Mouse (Mus musculus): ENCODE measurements around the gene Snu13. TPM values are rescaled to one million over a fixed set of nuclear protein-coding genes. Genes with fewer than 3 reads are reported as not detected.
A peak's percentile ranks its signal among the peaks of the same experiment; 100 is the strongest.

The Snu13 gene
- polyA plus RNA-seq (2017; shearing (Covaris generic)), result 100 to 1,000 TPM; 175 to 178 TPM

- ATAC-seq, result peak; percentile 95
Observed at GRCm38 (mm10) chr15:82047080-82047883, at the start of gene Snu13. Gene Snu13 (minus strand): TSS chr15:82047598.

GRCm38 (mm10) chr15:82091061-82091460, 43.7 kb upstream of the Snu13 start:
- ATAC-seq, result no peak

- ATAC-seq, result no peak
Observed at GRCm38 (mm10) chr15:82087266-82087665, 39.9 kb upstream of the Snu13 start.

- no peak for ATAC-seq
Observed at GRCm38 (mm10) chr15:82086131-82086530, 38.7 kb upstream of the Snu13 start.

- ATAC-seq, result no peak
Observed at GRCm38 (mm10) chr15:82085606-82086005, 38.2 kb upstream of the Snu13 start.

GRCm38 (mm10) chr15:82081161-82081560, 33.8 kb upstream of the Snu13 start:
- ATAC-seq, result no peak

GRCm38 (mm10) chr15:82079883-82080282, 32.5 kb upstream of the Snu13 start:
- ATAC-seq, result no peak

- no peak for ATAC-seq
Observed at GRCm38 (mm10) chr15:82073490-82073889, 26.1 kb upstream of the Snu13 start.

GRCm38 (mm10) chr15:82071816-82072469, 24.5 kb upstream of the Snu13 start:
- ATAC-seq, result no peak

GRCm38 (mm10) chr15:82069898-82070297, 22.5 kb upstream of the Snu13 start, which contains the start of gene Mei1:
Gene Mei1 (plus strand): TSS chr15:82069996.
- ATAC-seq, result no peak

GRCm38 (mm10) chr15:82065511-82065910, 18.1 kb upstream of the Snu13 start:
- peak; percentile 39 for ATAC-seq

GRCm38 (mm10) chr15:82063909-82064308, 16.5 kb upstream of the Snu13 start:
- ATAC-seq, result no peak

- ATAC-seq, result no peak
Observed at GRCm38 (mm10) chr15:82058719-82059201, 11.4 kb upstream of the Snu13 start, which contains the start of gene 4930407I10Rik. Gene 4930407I10Rik (plus strand): TSS chr15:82059151.

- no peak for ATAC-seq
Observed at GRCm38 (mm10) chr15:82052544-82052943, 5.1 kb upstream of the Snu13 start.

GRCm38 (mm10) chr15:82046246-82046891, 1.0 kb downstream of the Snu13 start:
- ATAC-seq, result peak; percentile 13

GRCm38 (mm10) chr15:82044166-82044784, 3.1 kb downstream of the Snu13 start:
- ATAC-seq, result no peak

- peak; percentile 71 for ATAC-seq
Observed at GRCm38 (mm10) chr15:82040650-82041049, 6.7 kb downstream of the Snu13 start.

GRCm38 (mm10) chr15:82035904-82036689, 11.3 kb downstream of the Snu13 start:
- no peak for ATAC-seq

- no peak for ATAC-seq
Observed at GRCm38 (mm10) chr15:82033762-82034161, 13.6 kb downstream of the Snu13 start, which contains the start of gene Desi1. Gene Desi1 (minus strand): TSS chr15:82033862.

- ATAC-seq, result no peak
Observed at GRCm38 (mm10) chr15:82032386-82032785, 15.0 kb downstream of the Snu13 start.

GRCm38 (mm10) chr15:82027726-82028125, 19.7 kb downstream of the Snu13 start:
- ATAC-seq, result no peak

- no peak for ATAC-seq
Observed at GRCm38 (mm10) chr15:82027276-82027675, 20.1 kb downstream of the Snu13 start.
